Mouse (Mus musculus): ENCODE measurements around the gene Akap13. TPM values are rescaled to one million over a fixed set of nuclear protein-coding genes. Genes with fewer than 3 reads are reported as not detected.

Akap13 gene
- polyA plus RNA-seq, 1 experiment from 2014 or later = 17.4 TPM

DNA sequence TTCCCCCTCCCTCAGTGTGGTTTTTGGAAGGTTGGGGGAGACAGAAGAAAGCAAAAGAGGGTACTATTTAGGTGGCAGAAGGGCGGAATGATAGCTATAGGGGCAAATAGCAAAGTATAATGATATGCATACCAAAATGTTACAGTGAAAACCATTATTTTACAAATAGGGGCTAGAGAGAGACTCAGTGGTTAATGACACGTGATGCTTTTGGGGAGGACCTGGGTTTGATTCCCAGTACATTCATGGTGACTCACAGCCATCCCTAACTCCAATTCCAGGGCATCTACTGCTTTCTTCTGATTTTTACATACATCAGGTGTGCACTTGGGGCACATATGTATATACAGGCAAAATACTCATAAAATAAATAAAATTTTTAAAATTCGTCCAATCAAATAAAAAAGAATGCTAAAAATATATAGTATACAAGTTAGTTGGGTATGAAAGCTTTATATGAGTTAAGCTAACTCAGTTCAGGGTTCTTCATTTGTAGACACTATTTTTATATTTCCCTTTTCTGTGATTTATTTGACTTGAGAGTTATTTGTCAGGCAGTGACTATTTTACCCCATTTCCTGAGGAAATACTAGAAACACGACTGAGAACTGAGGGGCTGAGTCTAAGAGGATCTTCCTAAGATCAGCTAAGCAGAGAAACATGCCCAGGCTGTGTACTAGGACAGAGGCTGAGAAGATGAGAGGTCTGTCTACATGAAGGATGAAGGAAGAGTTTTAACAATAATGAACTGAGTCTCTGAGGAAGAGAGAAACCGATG is 190.0 kb downstream of the Akap13 start:
- peaks cover 8% of the 10 kb centered on the region; the same call in 1 of the 2 replicates for H3K4me1 ChIP-seq (replicated peaks; ENCODE audit: control insufficient read depth, insufficient read depth, low read length)
- no peaks in the 10 kb centered on the region for H3K36me3 ChIP-seq (ENCODE audit: control insufficient read depth, insufficient read depth)
- no peaks in the 10 kb centered on the region for H3K9me3 ChIP-seq (ENCODE audit: control insufficient read depth)
- ATAC-seq = no peak
- no peak overlapping the region for H3K4me3 ChIP-seq (ENCODE audit: low read depth, low read length)
- no peaks in the 10 kb centered on the region for H3K27me3 ChIP-seq (replicated peaks; ENCODE audit: control insufficient read depth, insufficient read depth, low read length)
- WGBS = 74% methylated on average over 5 of the region's 5 CpGs
- H3K9ac ChIP-seq (ENCODE audit: low read depth, low read length) = no peak overlapping the region
- H3K4me2 ChIP-seq (replicated peaks; ENCODE audit: low read depth) = no peak overlapping the region
- TF ChIP-seq CTCF (IDR thresholded peaks at IDR 0.05; ENCODE audit: low read depth) = no peak
- H3K27ac ChIP-seq (ENCODE audit: low read depth, low read length) = no peak overlapping the region

DNA sequence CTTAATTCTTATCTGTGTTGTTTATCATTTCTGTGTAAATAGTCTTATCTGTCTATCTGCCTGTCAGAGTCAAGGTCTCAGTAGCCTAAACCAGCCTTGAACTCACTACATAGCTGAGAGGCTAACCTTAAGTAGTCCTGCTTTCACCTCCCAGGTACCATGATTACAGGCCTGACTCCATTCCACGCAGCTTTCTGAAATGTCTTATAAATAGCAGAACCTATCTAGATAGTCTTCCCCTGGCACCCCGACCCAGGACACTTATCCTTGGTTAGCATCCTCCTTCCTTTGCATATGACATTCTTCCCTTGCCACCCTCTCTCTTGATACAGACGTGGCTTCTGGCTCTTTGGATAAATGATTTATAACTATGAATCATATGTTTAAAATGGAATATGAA is 192.7 kb downstream of the Akap13 start:
- WGBS = 84% methylated on average over 3 of the region's 3 CpGs
- Histone ChIP-seq H3K9me3 (ENCODE audit: control insufficient read depth) (no peaks in the 10 kb centered on the region), H3K4me3 (ENCODE audit: low read depth, low read length) (no peak overlapping the region), H3K27me3 (replicated peaks; ENCODE audit: control insufficient read depth, insufficient read depth, low read length) (no peaks in the 10 kb centered on the region), H3K4me1 (replicated peaks; ENCODE audit: control insufficient read depth, insufficient read depth, low read length) (no peaks in the 10 kb centered on the region), H3K4me2 (replicated peaks; ENCODE audit: low read depth) (no peak overlapping the region), H3K9ac (ENCODE audit: low read depth, low read length) (no peak overlapping the region), H3K27ac (ENCODE audit: low read depth, low read length) (no peak overlapping the region), H3K36me3 (ENCODE audit: control insufficient read depth, insufficient read depth) (no peaks in the 10 kb centered on the region)
- no peak for TF ChIP-seq CTCF (IDR thresholded peaks at IDR 0.05; ENCODE audit: low read depth)
- ATAC-seq = no peak

DNA sequence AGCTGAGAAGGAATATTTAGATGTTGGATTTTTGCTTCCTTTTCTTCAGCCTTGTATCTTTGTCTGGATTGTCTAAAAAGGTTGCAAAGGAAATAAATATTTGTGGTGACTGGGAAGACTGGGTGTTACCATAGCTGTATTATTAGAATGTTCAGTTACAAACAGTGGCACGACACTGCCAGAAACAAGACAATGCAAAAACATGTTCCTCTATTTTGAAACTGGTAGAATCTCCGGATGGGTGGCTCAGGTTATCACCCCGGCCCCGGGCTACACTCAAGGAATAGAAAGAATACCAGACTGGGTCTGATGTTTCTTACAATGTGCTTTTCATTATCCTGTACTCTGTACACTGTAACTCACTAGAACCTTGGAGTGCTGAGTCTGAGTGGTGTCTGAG is 193.6 kb downstream of the Akap13 start:
- Histone ChIP-seq H3K4me3 (ENCODE audit: low read depth, low read length) (no peak overlapping the region), H3K4me2 (replicated peaks; ENCODE audit: low read depth) (no peak overlapping the region), H3K27me3 (replicated peaks; ENCODE audit: control insufficient read depth, insufficient read depth, low read length) (no peaks in the 10 kb centered on the region), H3K4me1 (replicated peaks; ENCODE audit: control insufficient read depth, insufficient read depth, low read length) (no peaks in the 10 kb centered on the region), H3K36me3 (ENCODE audit: control insufficient read depth, insufficient read depth) (no peaks in the 10 kb centered on the region), H3K27ac (ENCODE audit: low read depth, low read length) (no peak overlapping the region), H3K9ac (ENCODE audit: low read depth, low read length) (no peak overlapping the region), H3K9me3 (ENCODE audit: control insufficient read depth) (no peaks in the 10 kb centered on the region)
- TF ChIP-seq CTCF (IDR thresholded peaks at IDR 0.05; ENCODE audit: low read depth) = no peak
- 90% methylated on average over 4 of the region's 4 CpGs for whole genome bisulfite sequencing
- no peak for ATAC-seq

DNA sequence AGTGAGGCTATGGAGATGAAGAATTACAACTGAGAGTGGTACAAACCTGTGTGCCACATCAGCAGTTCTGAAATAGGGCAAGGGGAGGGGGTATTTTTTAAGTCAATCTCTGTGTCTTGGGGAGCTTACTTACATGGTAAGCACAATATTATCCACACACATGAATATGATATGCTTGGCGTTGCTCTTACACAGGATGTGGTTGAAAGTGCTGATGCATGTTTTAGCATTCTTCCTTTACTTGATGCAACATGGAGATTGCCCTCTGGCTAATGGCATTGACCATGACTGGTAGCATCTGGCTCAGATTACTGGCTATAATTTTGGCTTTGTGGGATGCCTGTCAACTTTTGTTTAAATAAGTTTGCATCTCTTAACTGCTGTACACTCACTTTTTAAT is 194.6 kb downstream of the Akap13 start:
- Histone ChIP-seq H3K9me3 (ENCODE audit: control insufficient read depth) (no peaks in the 10 kb centered on the region), H3K4me1 (replicated peaks; ENCODE audit: control insufficient read depth, insufficient read depth, low read length) (no peaks in the 10 kb centered on the region), H3K4me2 (replicated peaks; ENCODE audit: low read depth) (no peak overlapping the region), H3K9ac (ENCODE audit: low read depth, low read length) (no peak overlapping the region), H3K4me3 (ENCODE audit: low read depth, low read length) (no peak overlapping the region), H3K27ac (ENCODE audit: low read depth, low read length) (no peak overlapping the region), H3K27me3 (replicated peaks; ENCODE audit: control insufficient read depth, insufficient read depth, low read length) (no peaks in the 10 kb centered on the region), H3K36me3 (ENCODE audit: control insufficient read depth, insufficient read depth) (no peaks in the 10 kb centered on the region)
- 65% methylated on average over 1 of the region's 1 CpGs for WGBS
- TF ChIP-seq CTCF (IDR thresholded peaks at IDR 0.05; ENCODE audit: low read depth) = no peak
- no peak for ATAC-seq

DNA sequence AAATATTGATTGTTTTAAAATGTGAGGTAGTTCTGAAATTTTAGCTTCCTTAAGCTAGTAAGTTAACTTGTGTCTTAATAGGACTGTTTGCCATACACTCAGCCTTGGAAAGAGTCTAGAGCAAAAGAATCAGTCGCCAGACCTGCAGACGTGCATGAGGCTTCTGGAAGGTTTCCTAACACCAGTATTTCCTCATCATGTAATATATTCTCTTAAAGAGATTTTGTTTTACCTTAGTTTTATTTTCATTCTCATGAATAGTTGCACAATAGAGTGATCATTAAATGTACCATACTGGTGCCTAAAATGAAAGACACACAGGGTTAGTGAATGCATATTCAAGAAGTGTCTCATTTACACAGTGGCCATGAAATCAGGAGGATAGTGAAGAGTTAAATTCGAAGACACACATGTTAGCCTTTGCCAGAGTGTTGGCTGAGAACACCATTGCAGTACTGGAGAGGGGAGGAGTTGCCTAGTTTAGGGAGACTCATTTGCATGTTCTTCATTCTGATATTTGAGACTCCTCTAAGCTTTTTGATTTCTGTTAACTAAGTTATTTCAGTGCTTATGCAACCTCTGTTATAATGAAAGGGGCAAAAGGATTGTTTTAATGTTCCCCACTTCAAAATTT is 198.5 kb downstream of the Akap13 start:
- H3K4me1 ChIP-seq (replicated peaks; ENCODE audit: control insufficient read depth, insufficient read depth, low read length) = no peaks in the 10 kb centered on the region
- H3K27me3 ChIP-seq (replicated peaks; ENCODE audit: control insufficient read depth, insufficient read depth, low read length) = no peaks in the 10 kb centered on the region
- no peaks in the 10 kb centered on the region for H3K36me3 ChIP-seq (ENCODE audit: control insufficient read depth, insufficient read depth)
- TF ChIP-seq CTCF (IDR thresholded peaks at IDR 0.05; ENCODE audit: low read depth) = no peak
- no peaks in the 10 kb centered on the region for H3K9me3 ChIP-seq (ENCODE audit: control insufficient read depth)
- no peak overlapping the region for H3K4me3 ChIP-seq (ENCODE audit: low read depth, low read length)
- H3K9ac ChIP-seq (ENCODE audit: low read depth, low read length) = no peak overlapping the region
- 59% methylated on average over 3 of the region's 3 CpGs for WGBS
- H3K27ac ChIP-seq (ENCODE audit: low read depth, low read length) = no peak overlapping the region
- H3K4me2 ChIP-seq (replicated peaks; ENCODE audit: low read depth) = no peak overlapping the region
- ATAC-seq = no peak

DNA sequence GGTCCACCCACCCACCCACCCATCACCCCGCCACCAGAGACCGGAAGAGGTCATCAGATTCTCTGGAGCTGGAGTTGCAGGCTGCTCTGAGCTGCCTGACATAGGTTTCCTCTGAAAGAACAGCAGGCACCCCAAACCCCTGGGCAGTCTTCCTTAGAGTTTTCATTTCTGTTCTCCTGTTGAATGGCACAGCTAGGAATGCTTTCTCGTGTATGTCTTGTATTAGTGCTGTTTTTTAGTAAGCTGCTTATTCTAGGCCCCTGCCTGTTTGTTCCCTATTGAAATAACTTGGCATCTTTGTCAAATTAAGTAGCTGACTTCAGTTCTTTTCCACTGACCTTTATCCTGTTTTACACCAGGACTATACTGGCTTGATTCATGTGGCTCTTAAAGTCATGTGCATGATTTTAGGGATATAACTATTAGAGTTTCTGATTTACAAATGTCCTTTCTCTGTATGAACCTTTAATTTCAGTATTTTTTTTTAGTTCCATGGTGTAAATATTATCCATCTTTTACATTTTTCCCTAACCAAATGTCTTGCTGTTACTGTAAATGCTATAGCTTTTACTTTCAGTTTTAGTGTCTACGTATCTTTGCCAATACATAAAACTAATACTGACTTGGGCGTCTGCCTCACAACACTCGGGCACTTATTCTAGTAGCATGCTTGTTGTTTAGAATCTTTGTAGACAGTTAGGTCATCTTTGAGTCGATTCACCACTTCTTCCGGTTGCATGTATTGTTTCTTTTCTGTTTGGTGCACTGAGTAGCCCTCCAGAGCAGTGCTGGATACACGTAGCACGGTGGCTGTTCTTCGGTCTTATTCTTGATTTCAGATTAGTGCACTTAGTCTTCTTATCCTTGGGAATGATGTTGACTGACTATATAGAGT is 200.1 kb downstream of the Akap13 start:
- no peak for TF ChIP-seq CTCF (IDR thresholded peaks at IDR 0.05; ENCODE audit: low read depth)
- Histone ChIP-seq H3K4me2 (replicated peaks; ENCODE audit: low read depth) (peak overlapping the region; percentile 56), H3K9ac (ENCODE audit: low read depth, low read length) (no peak overlapping the region), H3K4me3 (ENCODE audit: low read depth, low read length) (0 out of 2 replicates have a peak overlapping the region, but pooled peaks have one; percentile 18), H3K9me3 (ENCODE audit: control insufficient read depth) (no peaks in the 10 kb centered on the region), H3K4me1 (replicated peaks; ENCODE audit: control insufficient read depth, insufficient read depth, low read length) (no peaks in the 10 kb centered on the region), H3K36me3 (ENCODE audit: control insufficient read depth, insufficient read depth) (no peaks in the 10 kb centered on the region), H3K27me3 (replicated peaks; ENCODE audit: control insufficient read depth, insufficient read depth, low read length) (no peaks in the 10 kb centered on the region), H3K27ac (ENCODE audit: low read depth, low read length) (no peak overlapping the region; the same call in 1 of the 2 replicates)
- no peak for ATAC-seq
- WGBS = 53% methylated on average over 11 of the region's 11 CpGs

Data from intestine, postnatal 0 days (tissue).